Mouse (Mus musculus): ENCODE data around the gene Clp1. TPM values are rescaled to one million over a fixed set of nuclear protein-coding genes. Genes with fewer than 3 reads are reported as not detected.

The Clp1 gene
- polyA plus RNA-seq, 1 experiment from 2014 or later = 19.3 TPM

DNA sequence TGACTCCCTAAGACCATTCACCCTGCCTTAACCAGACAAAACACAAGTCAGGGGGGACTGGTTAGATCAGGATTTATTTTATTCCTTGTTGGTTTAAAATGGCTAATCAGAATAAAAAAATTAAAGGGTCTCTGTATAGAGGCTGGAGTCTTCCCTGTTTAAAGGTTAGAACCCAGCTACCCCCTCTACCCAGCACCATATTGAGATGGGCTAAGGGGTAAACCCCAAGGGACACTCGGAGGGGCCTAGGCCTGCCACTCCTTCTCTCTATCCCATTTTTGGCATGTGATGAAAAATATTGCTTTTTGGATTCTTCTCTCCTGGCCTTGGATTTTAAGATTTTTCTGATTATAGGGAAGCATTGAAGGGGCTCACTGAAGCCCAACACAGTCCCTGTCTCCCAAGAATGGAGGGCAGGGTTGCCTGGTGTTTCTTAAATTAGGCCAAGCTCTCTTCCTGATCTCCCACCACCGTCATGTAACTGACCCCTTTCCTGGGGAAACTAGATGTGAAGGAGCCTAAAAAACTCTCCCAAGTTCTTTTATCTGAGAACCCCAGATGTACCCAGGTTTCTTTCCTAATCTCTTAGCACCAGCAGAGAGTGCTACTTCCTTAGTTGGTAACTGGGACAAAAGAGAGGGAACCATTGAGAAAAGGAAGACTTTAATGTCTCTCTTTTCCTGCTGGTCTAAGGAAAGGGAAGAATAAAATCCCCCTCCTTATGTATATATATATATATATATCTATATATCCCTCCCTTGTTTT, 38.9 kb downstream of the Clp1 start:
- Histone ChIP-seq H3K9me3 (ENCODE audit: low read length) (no peaks in the 10 kb centered on the region), H3K4me2 (replicated peaks; ENCODE audit: low read depth, low read length) (no peak overlapping the region), H3K36me3 (ENCODE audit: insufficient read depth, low read length) (peaks cover 37% of the 10 kb centered on the region), H3K27ac (ENCODE audit: low read length) (no peak overlapping the region), H3K9ac (replicated peaks; ENCODE audit: low read depth) (no peak overlapping the region), H3K4me1 (ENCODE audit: insufficient read depth, low read depth, low read length) (no peaks in the 10 kb centered on the region), H3K27me3 (replicated peaks; ENCODE audit: insufficient read depth, low read length) (no peaks in the 10 kb centered on the region), H3K4me3 (ENCODE audit: low read depth, low read length) (no peak overlapping the region)
- ATAC-seq (no peak), DNase-seq (ENCODE audit: low spot score) (no peak)
- no peak for TF ChIP-seq CTCF (IDR thresholded peaks at IDR 0.05)
- no peak for TF ChIP-seq EP300 (IDR thresholded peaks at IDR 0.05)
- 76% methylated on average over 2 of the region's 2 CpGs for WGBS

DNA sequence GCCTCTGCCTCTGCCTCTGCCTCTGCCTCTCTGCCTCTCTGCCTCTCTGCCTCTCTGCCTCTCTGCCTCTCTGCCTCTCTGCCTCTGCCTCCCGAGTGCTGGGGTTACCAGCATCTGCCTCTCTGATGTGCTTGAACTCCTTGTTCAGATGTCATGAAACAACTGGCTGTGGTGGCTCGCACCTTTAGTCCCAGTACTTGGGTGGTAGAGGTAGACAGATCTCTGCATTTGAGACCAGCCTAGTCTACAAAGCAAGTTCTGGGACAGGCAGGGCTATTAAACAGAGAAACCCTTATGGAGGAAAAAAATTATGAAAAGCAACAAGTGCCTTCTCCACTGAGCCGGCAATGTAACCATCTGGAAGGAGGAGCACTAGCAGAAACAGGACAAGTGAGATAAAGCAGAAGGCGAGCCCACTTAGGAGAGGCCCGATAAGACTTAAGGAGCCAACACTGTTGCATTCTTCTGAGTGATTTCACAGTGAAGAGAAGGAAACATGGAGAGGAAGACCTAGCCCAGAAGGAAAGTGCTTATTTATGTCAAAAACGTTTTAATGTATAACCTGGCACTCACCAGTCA, 44.5 kb downstream of the Clp1 start:
- H3K4me3 ChIP-seq (ENCODE audit: low read depth, low read length) = no peak overlapping the region
- no peaks in the 10 kb centered on the region for H3K4me1 ChIP-seq (ENCODE audit: insufficient read depth, low read depth, low read length)
- no peak for DNase-seq (ENCODE audit: low spot score)
- no peak for TF ChIP-seq EP300 (IDR thresholded peaks at IDR 0.05)
- 53% methylated on average over 6 of the region's 6 CpGs for WGBS
- H3K27ac ChIP-seq (ENCODE audit: low read length) = no peak overlapping the region
- H3K27me3 ChIP-seq (replicated peaks; ENCODE audit: insufficient read depth, low read length) = no peaks in the 10 kb centered on the region
- no peaks in the 10 kb centered on the region for H3K9me3 ChIP-seq (ENCODE audit: low read length)
- no peak for ATAC-seq
- no peak overlapping the region for H3K4me2 ChIP-seq (replicated peaks; ENCODE audit: low read depth, low read length)
- H3K36me3 ChIP-seq (ENCODE audit: insufficient read depth, low read length) = peaks cover 9% of the 10 kb centered on the region
- no peak overlapping the region for H3K9ac ChIP-seq (replicated peaks; ENCODE audit: low read depth)

GRCm38 (mm10) chr2:84679016-84679415, 48.1 kb downstream of the Clp1 start, which contains the start of gene Tmx2:
Tmx2 (minus strand) TSS chr2:84679140.
- H3K36me3 ChIP-seq (ENCODE audit: insufficient read depth, low read length) = no peaks in the 10 kb centered on the region
- TF ChIP-seq CTCF (IDR thresholded peaks at IDR 0.05) = no peak
- no peak for TF ChIP-seq EP300 (IDR thresholded peaks at IDR 0.05)
- WGBS = 15% methylated on average over 8 of the region's 8 CpGs
- H3K9ac ChIP-seq (replicated peaks; ENCODE audit: low read depth) = peak within 1 kb of the TSS; percentile 84
- no peaks in the 10 kb centered on the region for H3K4me1 ChIP-seq (ENCODE audit: insufficient read depth, low read depth, low read length)
- no peaks in the 10 kb centered on the region for H3K9me3 ChIP-seq (ENCODE audit: low read length)
- peak within 1 kb of the TSS; percentile 85 for H3K4me3 ChIP-seq (ENCODE audit: low read depth, low read length)
- no peaks in the 10 kb centered on the region for H3K27me3 ChIP-seq (replicated peaks; ENCODE audit: insufficient read depth, low read length)
- H3K27ac ChIP-seq (ENCODE audit: low read length) = peak within 1 kb of the TSS; percentile 76
- DNase-seq (ENCODE audit: low spot score) (no peak), ATAC-seq (no peak)
- peak within 1 kb of the TSS; percentile 93 for H3K4me2 ChIP-seq (replicated peaks; ENCODE audit: low read depth, low read length)

DNA sequence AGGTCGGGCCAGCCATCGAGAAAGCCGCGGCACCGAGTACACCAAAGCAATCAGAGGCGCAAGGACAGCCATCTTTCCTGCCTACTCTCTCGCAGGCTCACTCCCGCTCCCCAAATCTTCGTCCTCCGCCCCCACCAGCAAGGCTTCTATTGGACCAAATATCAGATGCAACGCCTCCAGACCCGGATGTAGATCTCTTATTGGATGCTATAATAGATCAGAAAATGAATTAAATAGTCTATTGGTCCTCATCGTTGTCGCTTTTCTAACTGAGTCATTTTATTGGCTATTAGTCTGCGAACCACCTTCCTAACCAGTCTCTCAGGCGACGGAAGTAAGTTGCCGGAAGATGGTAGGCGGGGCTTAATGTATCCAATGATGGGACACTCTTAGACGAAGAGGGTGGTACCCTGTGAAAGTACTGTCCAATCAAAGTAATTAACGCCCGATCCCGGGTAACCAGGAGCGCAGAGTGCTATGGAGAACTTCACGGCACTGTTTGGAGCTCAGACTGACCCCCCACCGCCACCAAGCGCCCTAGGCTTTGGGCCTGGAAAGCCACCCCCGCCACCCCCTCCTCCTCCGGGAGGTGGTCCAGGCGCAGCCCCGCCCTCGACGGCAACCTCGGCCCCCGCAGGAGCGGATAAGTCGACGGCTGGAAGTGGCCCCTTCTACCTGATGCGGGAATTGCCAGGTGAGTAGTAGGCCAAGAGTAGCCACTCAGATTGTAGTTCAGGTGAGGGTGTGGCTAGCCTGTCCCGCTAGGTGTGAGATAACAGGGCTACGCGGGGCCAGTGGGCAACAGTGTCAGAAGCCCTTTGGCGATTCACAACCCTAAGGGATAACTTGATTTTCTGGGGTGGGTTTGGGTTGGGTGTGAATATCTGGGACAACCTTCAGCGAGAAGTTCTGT, 48.9 kb downstream of the Clp1 start, which contains the start of the genes Gm28635 and Med19:
Gm28635 (minus strand) TSS at position 74 of the 913 bp plus-strand sequence.
Med19 (plus strand) TSS at position 435 of the 913 bp plus-strand sequence.
- Histone ChIP-seq H3K36me3 (ENCODE audit: insufficient read depth, low read length) (no peaks in the 10 kb centered on the region), H3K4me3 (ENCODE audit: low read depth, low read length) (peak within 1 kb of the TSS; percentile 85), H3K4me2 (replicated peaks; ENCODE audit: low read depth, low read length) (peak within 1 kb of the TSS; percentile 93), H3K4me1 (ENCODE audit: insufficient read depth, low read depth, low read length) (no peaks in the 10 kb centered on the region), H3K27ac (ENCODE audit: low read length) (peak within 1 kb of the TSS; percentile 76), H3K27me3 (replicated peaks; ENCODE audit: insufficient read depth, low read length) (no peaks in the 10 kb centered on the region), H3K9me3 (ENCODE audit: low read length) (no peaks in the 10 kb centered on the region), H3K9ac (replicated peaks; ENCODE audit: low read depth) (peak within 1 kb of the TSS; percentile 84)
- peak; percentile 100 for DNase-seq (ENCODE audit: low spot score)
- WGBS = under 1% methylated on average over 44 of the region's 44 CpGs
- ATAC-seq = peak; percentile 99
- TF ChIP-seq EP300 (IDR thresholded peaks at IDR 0.05) (peak; percentile 70), CTCF (IDR thresholded peaks at IDR 0.05) (no peak)

DNA sequence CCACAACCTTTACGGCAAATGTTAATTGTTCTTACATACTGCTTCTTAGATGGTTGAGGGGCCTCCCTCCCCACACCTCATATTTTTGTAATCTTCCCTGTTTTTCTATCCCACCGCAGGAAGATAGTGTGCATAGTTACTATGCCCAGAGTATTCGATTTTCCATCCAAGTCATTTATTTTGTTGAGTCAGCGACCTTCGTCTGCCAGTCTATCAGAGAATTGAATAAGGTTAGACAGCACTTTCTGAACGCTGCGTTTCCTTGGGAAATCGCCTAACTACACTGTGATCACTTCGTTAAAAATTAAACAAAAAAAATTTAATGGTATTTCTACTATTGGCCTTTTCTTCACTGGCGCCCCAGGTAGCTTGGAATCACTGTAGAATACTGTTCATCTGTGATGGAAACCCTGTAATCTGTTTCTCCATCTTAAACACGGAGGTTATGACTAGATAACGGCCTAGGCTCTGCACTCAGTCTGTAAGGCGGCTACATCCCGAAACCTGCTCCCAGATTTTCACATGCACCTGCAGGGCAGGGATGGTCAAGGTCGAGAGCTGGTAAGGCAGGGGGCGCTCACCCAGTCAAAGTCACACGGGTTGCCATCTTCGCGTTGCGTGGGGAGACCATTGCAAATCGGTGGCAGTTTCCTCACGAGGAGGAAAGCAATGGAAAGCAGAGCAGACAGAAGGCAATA, 49.7 kb downstream of the Clp1 start:
- H3K27me3 ChIP-seq (replicated peaks; ENCODE audit: insufficient read depth, low read length) = no peaks in the 10 kb centered on the region
- TF ChIP-seq CTCF (IDR thresholded peaks at IDR 0.05) (peak; percentile 70), EP300 (IDR thresholded peaks at IDR 0.05) (no peak)
- peak overlapping the region; percentile 54 for H3K4me3 ChIP-seq (ENCODE audit: low read depth, low read length)
- H3K4me1 ChIP-seq (ENCODE audit: insufficient read depth, low read depth, low read length) = no peaks in the 10 kb centered on the region
- WGBS = 8% methylated on average over 21 of the region's 22 CpGs
- peak overlapping the region; percentile 75 for H3K4me2 ChIP-seq (replicated peaks; ENCODE audit: low read depth, low read length)
- H3K9ac ChIP-seq (replicated peaks; ENCODE audit: low read depth) = peak overlapping the region; percentile 36; the same call in 1 of the 2 replicates
- DNase-seq (ENCODE audit: low spot score) = peak; percentile 55
- no peaks in the 10 kb centered on the region for H3K36me3 ChIP-seq (ENCODE audit: insufficient read depth, low read length)
- no peak overlapping the region for H3K27ac ChIP-seq (ENCODE audit: low read length)
- H3K9me3 ChIP-seq (ENCODE audit: low read length) = no peaks in the 10 kb centered on the region
- ATAC-seq = peak; percentile 36

MicroRNAs encoded within 50 kb of the gene (microRNA counts, 519-probe panel; counts per million panel counts)
- microRNA mmu-miR-130a = 7,385 counts per million, percentile 96 among the panel's probes with 10 or more counts

Small RNA genes within 50 kb of the gene (microRNA-seq; reads per million reads assigned to microRNA genes)
- gene Mir130a = 27,845 reads per million, percentile 97 among the genes with 10 or more reads in this experiment

Other genes with a start within 250 kb of the Clp1 start
- gene Ctnnd1, start 76.6 kb downstream of the Clp1 start, polyA plus RNA-seq (2015; fragmentation: Nextera tagmentation; extraction: Ambion mirVana) = 38.2 and 42.9 TPM in 2 replicates
- 0.06 and 0.07 TPM in 2 replicates for gene Btbd18, start 68.3 kb downstream of the Clp1 start, polyA plus RNA-seq (2015; fragmentation: Nextera tagmentation; extraction: Ambion mirVana)
- 94.3 and 102 TPM in 2 replicates for gene Selenoh, start 56.6 kb downstream of the Clp1 start, polyA plus RNA-seq (2015; fragmentation: Nextera tagmentation; extraction: Ambion mirVana)
- gene Gm28635, start 49.3 kb downstream of the Clp1 start, polyA plus RNA-seq (2015; fragmentation: Nextera tagmentation; extraction: Ambion mirVana) = not detected in 2 replicates
- 21.0 and 22.6 TPM in 2 replicates for gene Med19, start 48.9 kb downstream of the Clp1 start, polyA plus RNA-seq (2015; fragmentation: Nextera tagmentation; extraction: Ambion mirVana)
- gene Tmx2, start 48.2 kb downstream of the Clp1 start, polyA plus RNA-seq (2015; fragmentation: Nextera tagmentation; extraction: Ambion mirVana) = 51.6 and 52.8 TPM in 2 replicates
- 15.8 and 19.9 TPM in 2 replicates for gene Zdhhc5, start 12.2 kb downstream of the Clp1 start, polyA plus RNA-seq (2015; fragmentation: Nextera tagmentation; extraction: Ambion mirVana)
- 2.6 and 3.4 TPM in 2 replicates for gene Ypel4, start 6.7 kb upstream of the Clp1 start, polyA plus RNA-seq (2015; fragmentation: Nextera tagmentation; extraction: Ambion mirVana)
- 5.6 and 6.5 TPM in 2 replicates for gene Gm19426, start 16.3 kb upstream of the Clp1 start, polyA plus RNA-seq (2015; fragmentation: Nextera tagmentation; extraction: Ambion mirVana)
- gene Serping1, start 48.1 kb upstream of the Clp1 start, polyA plus RNA-seq (2015; fragmentation: Nextera tagmentation; extraction: Ambion mirVana) = 269 and 283 TPM in 2 replicates
- gene Ube2l6, start 71.5 kb upstream of the Clp1 start, polyA plus RNA-seq (2015; fragmentation: Nextera tagmentation; extraction: Ambion mirVana) = 83.7 and 85.6 TPM in 2 replicates
- gene Smtnl1, start 95.3 kb upstream of the Clp1 start, polyA plus RNA-seq (2015; fragmentation: Nextera tagmentation; extraction: Ambion mirVana) = 0.44 and 0.53 TPM in 2 replicates
- gene Timm10, start 99.6 kb upstream of the Clp1 start, polyA plus RNA-seq (2015; fragmentation: Nextera tagmentation; extraction: Ambion mirVana) = 24.2 and 28.5 TPM in 2 replicates
- gene Slc43a1, start 111.5 kb upstream of the Clp1 start, polyA plus RNA-seq (2015; fragmentation: Nextera tagmentation; extraction: Ambion mirVana) = 4.9 and 6.6 TPM in 2 replicates
- gene Rtn4rl2, start 159.4 kb upstream of the Clp1 start, polyA plus RNA-seq (2015; fragmentation: Nextera tagmentation; extraction: Ambion mirVana) = 0.62 and 1.1 TPM in 2 replicates
- gene Slc43a3, start 209.2 kb upstream of the Clp1 start, polyA plus RNA-seq (2015; fragmentation: Nextera tagmentation; extraction: Ambion mirVana) = 121 and 122 TPM in 2 replicates

All from lung, postnatal 0 days (tissue).